Mouse (Mus musculus): ENCODE measurements around the gene Usp2.

GRCm38 (mm10) chr9:44047071-44047470, 19.8 kb upstream of the Usp2 start:
- TF ChIP-seq CTCF (IDR thresholded peaks at IDR 0.05; ENCODE audit: extremely low read depth, insufficient read depth, low read length) (no peak), POLR2A (IDR thresholded peaks at IDR 0.05; ENCODE audit: extremely low read depth, insufficient read depth, low read length) (no peak; the same call in 1 of the 2 replicates)
